Mouse (Mus musculus) forebrain, embryonic 12.5 days (tissue): ENCODE measurements around the gene Slco1a1. TPM values are rescaled to one million over a fixed set of nuclear protein-coding genes. Genes with fewer than 3 reads are reported as not detected.
"Not testable (repeated sequence)": the region's sequence is repeated elsewhere in the genome, so short reads cannot be mapped to it uniquely, and the experiment has no call there.

Experiments
- ATAC-seq: fragments of 200-750 bp; cut with Nextera tagmentation; 2 replicates; pipeline ENCODE4 v1.8.0; 2017; ENCODE audit warnings: moderate TSS enrichment; ENCODE audit not compliant: low FRiP score
- H3K27ac ChIP-seq: fragments of 300-500 bp; sonication (generic); 2 replicates; pipeline ENCODE4 v1.5.1; 2016; ENCODE audit warnings: mild to moderate bottlenecking
- H3K27me3 ChIP-seq: fragments of 300-500 bp; sonication (generic); 2 replicates; pipeline ENCODE4 v1.6.1; 2016; ENCODE audit warnings: mild to moderate bottlenecking
- H3K36me3 ChIP-seq: fragments of 300-500 bp; sonication (generic); replicated peaks from 2 replicates; pipeline ENCODE4 v1.6.1; 2016; ENCODE audit warnings: mild to moderate bottlenecking
- H3K4me1 ChIP-seq: fragments of 300-500 bp; sonication (generic); 2 replicates; pipeline ENCODE4 v1.6.1; 2016
- H3K4me2 ChIP-seq: fragments of 300-500 bp; sonication (generic); 2 replicates; pipeline ENCODE4 v1.6.1; 2016; ENCODE audit warnings: mild to moderate bottlenecking, moderate library complexity
- H3K4me3 ChIP-seq: fragments of 300-500 bp; sonication (generic); replicated peaks from 2 replicates; pipeline ENCODE4 v1.5.1; 2016; ENCODE audit warnings: mild to moderate bottlenecking
- H3K9ac ChIP-seq: fragments of 300-500 bp; sonication (generic); 2 replicates; pipeline ENCODE4 v1.6.1; 2016; ENCODE audit warnings: mild to moderate bottlenecking
- H3K9me3 ChIP-seq: fragments of 300-500 bp; sonication (generic); 2 replicates; pipeline ENCODE4 v1.6.1; 2016
- WGBS: fragments of 180-500 bp; shearing (Covaris S2); methylation state at CpG from one replicate; pipeline ENCODE4 v1.1.7; 2016; 5-methylcytosine and 5-hydroxymethylcytosine counted together
- polyA plus RNA-seq: library from polyadenylated mRNA; unstranded; fragments of >200 nt; fragmentation: Nextera tagmentation; extraction: Ambion mirVana; gene quantifications from 2 replicates; pipeline ENCODE4 v1.2.1, GENCODE M21; 2016

The Slco1a1 gene
- not detected in 2 replicates for polyA plus RNA-seq

- H3K4me1 ChIP-seq, result no peaks in the 10 kb centered on the region
- H3K9ac ChIP-seq, result no peak within 1 kb of the TSS
These were observed at the start of gene Slco1a1 for GRCm38 (mm10) chr6:141946862-141947261. Slco1a1 (minus strand) TSS chr6:141946962.

DNA sequence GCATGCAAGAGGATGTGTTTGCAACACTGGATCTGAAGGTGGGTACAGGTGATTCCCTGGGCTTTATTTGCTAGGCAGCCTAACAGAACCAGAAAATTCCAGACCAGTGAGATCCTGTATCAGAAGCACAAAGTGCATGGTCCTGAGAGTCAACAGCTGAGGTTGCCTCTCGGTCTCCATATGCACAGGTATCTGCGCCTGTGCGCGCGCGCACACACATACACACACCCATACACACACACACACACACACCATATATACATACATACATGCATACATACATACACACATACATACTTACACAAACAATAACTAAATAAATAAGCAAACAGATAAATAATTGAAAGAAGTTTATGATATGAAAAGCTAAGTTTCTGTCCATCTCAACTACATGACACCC is 40.0 kb upstream of the Slco1a1 start:
- Histone ChIP-seq H3K9me3 (no peaks in the 10 kb centered on the region), H3K4me3 (no peak overlapping the region), H3K27me3 (no peaks in the 10 kb centered on the region), H3K9ac (no peak overlapping the region), H3K4me2 (no peak overlapping the region), H3K4me1 (no peaks in the 10 kb centered on the region), H3K27ac (no peak overlapping the region), H3K36me3 (no peaks in the 10 kb centered on the region)
- ATAC-seq, result no peak
- 99% methylated on average over 6 of the region's 6 CpGs for WGBS

More at GRCm38 (mm10) chr6:141946862-141947261, at the start of gene Slco1a1:
- H3K4me3 ChIP-seq, result no peak within 1 kb of the TSS
- H3K36me3 ChIP-seq, result no peaks in the 10 kb centered on the region
- no peak for ATAC-seq
- no peaks in the 10 kb centered on the region for H3K9me3 ChIP-seq
- no peaks in the 10 kb centered on the region for H3K27me3 ChIP-seq
- H3K4me2 ChIP-seq, result no peak within 1 kb of the TSS
- H3K27ac ChIP-seq, result no peak within 1 kb of the TSS

- H3K4me2 ChIP-seq, result no peak overlapping the region
- ATAC-seq, result no peak
- no peaks in the 10 kb centered on the region for H3K27me3 ChIP-seq
- H3K27ac ChIP-seq, result no peak overlapping the region
- no peak overlapping the region for H3K4me3 ChIP-seq
- no peaks in the 10 kb centered on the region for H3K4me1 ChIP-seq
- no peaks in the 10 kb centered on the region for H3K9me3 ChIP-seq
- 81% methylated on average over 3 of the region's 3 CpGs for WGBS
- no peak overlapping the region for H3K9ac ChIP-seq
- no peaks in the 10 kb centered on the region for H3K36me3 ChIP-seq
These were observed 37.9 kb upstream of the Slco1a1 start for GRCm38 (mm10) chr6:141984644-141985043.

DNA sequence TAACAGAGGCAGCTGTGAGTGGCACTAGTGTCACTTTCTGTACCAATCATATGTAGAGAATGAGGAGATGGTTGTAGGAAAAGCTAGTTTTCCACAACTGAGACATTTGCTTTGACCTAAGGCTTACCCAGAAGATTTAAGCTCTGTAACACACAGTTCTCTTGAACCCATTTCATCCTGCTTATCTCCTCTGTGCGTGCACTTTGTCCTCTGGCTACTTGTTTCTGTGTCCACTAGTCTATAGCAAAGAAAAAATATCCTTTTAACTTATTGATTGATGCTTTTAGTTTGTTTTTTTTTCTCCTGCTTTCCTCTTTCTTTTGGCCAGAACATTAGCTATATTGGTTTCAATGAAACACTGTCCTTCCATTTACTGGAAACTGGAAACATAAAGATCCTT is 15.7 kb upstream of the Slco1a1 start:
- Histone ChIP-seq H3K4me3 (no peak overlapping the region), H3K4me2 (no peak overlapping the region), H3K9ac (no peak overlapping the region), H3K27me3 (no peaks in the 10 kb centered on the region), H3K4me1 (no peaks in the 10 kb centered on the region), H3K9me3 (no peaks in the 10 kb centered on the region), H3K36me3 (no peaks in the 10 kb centered on the region), H3K27ac (no peak overlapping the region)
- ATAC-seq, result no peak
- 82% methylated on average over 1 of the region's 1 CpGs for WGBS

DNA sequence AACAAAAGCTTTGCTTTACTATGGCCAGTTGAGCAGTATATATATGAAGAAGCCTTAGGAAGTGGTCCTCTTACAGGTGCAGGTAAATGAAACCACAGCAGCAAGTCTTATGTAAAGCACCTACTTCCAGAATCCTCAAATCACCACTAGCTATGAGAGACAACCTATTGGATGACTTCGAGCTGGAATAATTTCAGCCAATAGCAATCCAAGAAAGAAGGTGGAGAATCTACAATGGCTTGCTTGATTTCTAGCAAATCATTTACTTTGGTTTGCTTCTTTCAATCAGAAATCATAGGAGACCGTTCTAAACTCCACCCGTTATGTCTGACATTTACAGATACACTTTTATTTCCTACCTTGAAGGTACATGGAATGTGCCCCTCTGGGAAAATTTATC is 15.1 kb upstream of the Slco1a1 start:
- no peaks in the 10 kb centered on the region for H3K9me3 ChIP-seq
- 94% methylated on average over 3 of the region's 3 CpGs for WGBS
- H3K4me2 ChIP-seq, result no peak overlapping the region
- H3K27ac ChIP-seq, result no peak overlapping the region
- H3K9ac ChIP-seq, result no peak overlapping the region
- no peaks in the 10 kb centered on the region for H3K36me3 ChIP-seq
- H3K4me3 ChIP-seq, result no peak overlapping the region
- no peak for ATAC-seq
- no peaks in the 10 kb centered on the region for H3K27me3 ChIP-seq
- no peaks in the 10 kb centered on the region for H3K4me1 ChIP-seq

DNA sequence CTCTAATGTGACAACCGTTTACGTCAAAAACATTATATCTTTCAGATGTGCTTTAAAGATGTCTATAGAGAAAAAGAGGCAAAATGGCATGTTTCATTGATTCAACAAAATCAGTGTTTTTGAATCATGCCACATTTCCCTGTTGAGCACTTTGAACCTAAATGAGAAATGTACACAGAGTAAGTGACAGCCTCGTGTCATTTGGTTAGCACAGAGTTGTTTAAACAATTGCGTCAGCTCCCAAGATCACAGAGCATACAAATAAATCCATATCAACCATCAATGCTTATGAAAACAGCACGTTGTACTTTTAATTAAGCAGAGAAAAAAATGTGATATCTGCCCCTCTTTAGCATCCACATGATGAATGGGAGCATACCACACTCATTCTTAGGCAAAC is 13.7 kb upstream of the Slco1a1 start:
- H3K4me3 ChIP-seq, result no peak overlapping the region
- no peak overlapping the region for H3K9ac ChIP-seq
- no peaks in the 10 kb centered on the region for H3K36me3 ChIP-seq
- H3K4me1 ChIP-seq, result no peaks in the 10 kb centered on the region
- no peak overlapping the region for H3K27ac ChIP-seq
- no peaks in the 10 kb centered on the region for H3K9me3 ChIP-seq
- no peak overlapping the region for H3K4me2 ChIP-seq
- H3K27me3 ChIP-seq, result no peaks in the 10 kb centered on the region
- ATAC-seq, result no peak
- 81% methylated on average over 5 of the region's 5 CpGs for WGBS

- WGBS, result 89% methylated on average over 1 of the region's 1 CpGs
- no peaks in the 10 kb centered on the region for H3K4me1 ChIP-seq
- H3K9ac ChIP-seq, result no peak overlapping the region
- no peak for ATAC-seq
- no peak overlapping the region for H3K4me3 ChIP-seq
- H3K36me3 ChIP-seq, result no peaks in the 10 kb centered on the region
- H3K27ac ChIP-seq, result no peak overlapping the region
- H3K4me2 ChIP-seq, result no peak overlapping the region
- H3K9me3 ChIP-seq, result no peaks in the 10 kb centered on the region
- H3K27me3 ChIP-seq, result no peaks in the 10 kb centered on the region
These were observed 6.3 kb downstream of the Slco1a1 start for GRCm38 (mm10) chr6:141940451-141940850.

GRCm38 (mm10) chr6:141898197-141898596 is 48.6 kb downstream of the Slco1a1 start:
- H3K4me3 ChIP-seq, result no peak overlapping the region
- WGBS, result 48% methylated on average over 2 of the region's 2 CpGs
- no peak overlapping the region for H3K9ac ChIP-seq
- no peak for ATAC-seq
- no peak overlapping the region for H3K4me2 ChIP-seq
- H3K27me3 ChIP-seq, result no peaks in the 10 kb centered on the region
- H3K36me3 ChIP-seq, result no peaks in the 10 kb centered on the region
- no peak overlapping the region for H3K27ac ChIP-seq
- H3K9me3 ChIP-seq, result no peaks in the 10 kb centered on the region
- H3K4me1 ChIP-seq, result no peaks in the 10 kb centered on the region

DNA sequence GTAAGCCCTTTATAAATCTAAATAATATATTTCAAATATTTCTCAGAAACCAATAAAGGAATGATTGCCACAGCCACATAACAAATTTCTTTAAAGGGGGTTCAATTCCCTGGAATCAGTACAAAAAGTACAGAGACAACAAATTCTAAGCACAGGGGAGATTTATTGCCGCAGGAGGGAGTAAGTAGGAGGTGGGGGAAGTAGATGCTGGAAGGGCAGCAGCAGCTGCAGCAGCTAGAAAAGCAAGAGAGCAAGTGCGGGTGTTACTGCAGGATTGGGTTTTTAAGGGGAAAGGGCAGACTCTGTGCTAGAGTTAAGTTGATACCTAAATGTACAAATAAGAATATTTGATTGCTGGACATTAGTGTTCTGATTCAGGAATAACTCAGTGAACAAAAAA is 57.0 kb downstream of the Slco1a1 start:
- no peak for ATAC-seq
- Histone ChIP-seq H3K36me3 (no peaks in the 10 kb centered on the region), H3K9ac (no peak overlapping the region), H3K27ac (no peak overlapping the region), H3K4me3 (no peak overlapping the region), H3K9me3 (no peaks in the 10 kb centered on the region), H3K4me2 (no peak overlapping the region), H3K27me3 (no peaks in the 10 kb centered on the region), H3K4me1 (no peaks in the 10 kb centered on the region)
- 76% methylated on average over 2 of the region's 2 CpGs for WGBS

DNA sequence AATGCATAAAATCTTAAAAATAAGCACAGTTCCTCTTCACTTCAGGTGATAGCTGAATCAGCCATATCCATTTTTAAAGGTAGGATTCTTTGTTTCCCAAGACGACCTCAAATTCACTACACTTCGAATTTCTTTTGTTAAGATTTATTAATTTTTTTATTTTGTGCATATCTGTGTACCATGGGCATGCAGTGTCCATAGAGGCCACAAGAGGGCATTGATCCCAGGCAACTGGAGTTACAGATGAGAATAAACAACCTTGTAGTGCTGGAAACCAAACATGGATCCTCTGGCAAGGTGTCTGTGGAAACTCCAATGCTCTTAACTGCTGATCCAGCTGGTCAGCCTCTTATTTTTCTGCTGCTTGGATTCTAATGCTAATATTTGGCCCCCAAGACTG is 58.5 kb downstream of the Slco1a1 start:
- Histone ChIP-seq H3K4me1 (no peaks in the 10 kb centered on the region), H3K9ac (no peak overlapping the region), H3K4me2 (no peak overlapping the region), H3K27ac (no peak overlapping the region), H3K9me3 (no peaks in the 10 kb centered on the region), H3K27me3 (no peaks in the 10 kb centered on the region), H3K4me3 (no peak overlapping the region), H3K36me3 (no peaks in the 10 kb centered on the region)
- ATAC-seq, result no peak
- 71% methylated on average over 2 of the region's 2 CpGs for WGBS

DNA sequence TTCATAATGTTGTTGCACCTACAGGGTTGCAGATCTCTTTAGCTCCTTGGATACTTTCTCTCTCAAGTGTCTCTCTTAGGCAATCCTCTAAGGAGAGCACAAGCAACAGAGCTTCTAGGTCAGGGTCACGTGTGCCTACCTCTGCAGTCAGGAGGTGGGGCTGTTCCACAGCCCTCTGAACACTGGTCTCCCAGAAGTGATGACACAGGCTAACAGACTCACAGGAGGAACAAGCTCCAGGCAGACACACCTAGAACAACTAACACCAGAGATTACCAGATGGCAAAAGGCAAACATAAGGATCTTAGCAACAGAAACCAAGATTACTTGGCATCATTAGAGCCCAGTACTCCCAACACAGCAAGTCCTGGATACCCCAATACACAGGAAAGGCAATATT is 64.2 kb downstream of the Slco1a1 start:
- no peaks in the 10 kb centered on the region for H3K36me3 ChIP-seq
- no peaks in the 10 kb centered on the region for H3K27me3 ChIP-seq
- ATAC-seq, result no peak
- no peak overlapping the region for H3K9ac ChIP-seq
- H3K4me2 ChIP-seq, result no peak overlapping the region
- 74% methylated on average over 1 of the region's 1 CpGs for WGBS
- H3K9me3 ChIP-seq, result no peaks in the 10 kb centered on the region
- H3K27ac ChIP-seq, result no peak overlapping the region
- H3K4me1 ChIP-seq, result no peaks in the 10 kb centered on the region
- no peak overlapping the region for H3K4me3 ChIP-seq

- H3K4me2 ChIP-seq, ATAC-seq: not testable (repeated sequence)
These were observed 71.0 kb downstream of the Slco1a1 start for GRCm38 (mm10) chr6:141875742-141876141.

GRCm38 (mm10) chr6:141871711-141872110 is 75.1 kb downstream of the Slco1a1 start:
- 75% methylated on average over 2 of the region's 2 CpGs for WGBS
- Histone ChIP-seq H3K27ac (no peak overlapping the region), H3K4me1 (no peaks in the 10 kb centered on the region), H3K4me2 (no peak overlapping the region), H3K9ac (no peak overlapping the region), H3K9me3 (no peaks in the 10 kb centered on the region), H3K36me3 (no peaks in the 10 kb centered on the region), H3K27me3 (no peaks in the 10 kb centered on the region), H3K4me3 (no peak overlapping the region)
- ATAC-seq, result no peak

More at GRCm38 (mm10) chr6:141875742-141876141, 71.0 kb downstream of the Slco1a1 start:
- not testable (repeated sequence) for H3K4me1 ChIP-seq, H3K9ac ChIP-seq, H3K9me3 ChIP-seq, H3K36me3 ChIP-seq, H3K27me3 ChIP-seq, H3K4me3 ChIP-seq, H3K27ac ChIP-seq
- 79% methylated on average over 4 of the region's 4 CpGs for whole genome bisulfite sequencing

- Histone ChIP-seq H3K4me2 (no peak overlapping the region), H3K4me3 (no peak overlapping the region), H3K27me3 (no peaks in the 10 kb centered on the region), H3K27ac (no peak overlapping the region), H3K36me3 (no peaks in the 10 kb centered on the region), H3K4me1 (no peaks in the 10 kb centered on the region), H3K9me3 (no peaks in the 10 kb centered on the region), H3K9ac (no peak overlapping the region)
- ATAC-seq, result no peak
- WGBS, result 86% methylated on average over 5 of the region's 5 CpGs
These were observed 78.0 kb downstream of the Slco1a1 start for GRCm38 (mm10) chr6:141868735-141869134.
